In genomic region chr12:89181157-89181561, GRCm38 (mm10) we compare ENCODE assay signal across 14 mouse cellular contexts.
DNase-seq lines count a peak whose midpoint lies in the region; ATAC-seq and TF ChIP-seq lines count a peak whose summit lies in the region.
"Had no signal": no experiment of that assay in that cellular context is flagged by ENCODE, and none has a peak within 500 bp of the region (broad histone marks: within the 10 kb centered on the region; RNA-seq: fewer than 3 reads in every experiment).

No protein-coding gene starts in this region.

- no peaks in the 10 kb centered on the region for H3K9me3 ChIP-seq in hindbrain, embryonic 11.5 days (ENCODE audit: control insufficient read depth, low read length)
- no peaks in the 10 kb centered on the region for H3K9me3 ChIP-seq in midbrain, postnatal 0 days (ENCODE audit: low read length)
- H3K9me3 ChIP-seq: heart, embryonic 13.5 days had no signal

- no peak overlapping the region for H3K4me3 ChIP-seq in hindbrain, embryonic 11.5 days (ENCODE audit: low read depth, low read length)
- H3K4me3 ChIP-seq in midbrain, postnatal 0 days (ENCODE audit: low read depth, low read length) = no peak overlapping the region
- no peak overlapping the region for H3K4me3 ChIP-seq in gastrocnemius, adult 2 months
- H3K4me3 ChIP-seq: heart, embryonic 13.5 days; myocyte had no signal

- intact Hi-C loops in gastrocnemius, adult 2 months (cut with DNase I) = no loop called here

- peak; percentile 76 for ATAC-seq in hindbrain, embryonic 11.5 days (ENCODE audit: low FRiP score)
- ATAC-seq in midbrain, postnatal 0 days (ENCODE audit: low FRiP score) = no peak

- H3K4me1 ChIP-seq in hindbrain, embryonic 11.5 days (replicated peaks; ENCODE audit: control insufficient read depth, insufficient read depth, low read length) = no peaks in the 10 kb centered on the region
- 0 out of 2 replicates have a peak, but pooled peaks cover 3% of the 10 kb centered on the region for H3K4me1 ChIP-seq in midbrain, postnatal 0 days (ENCODE audit: insufficient read depth, low read length)
- H3K4me1 ChIP-seq: heart, embryonic 13.5 days had no signal

- no peaks in the 10 kb centered on the region for H3K36me3 ChIP-seq in hindbrain, embryonic 11.5 days (ENCODE audit: control insufficient read depth, insufficient read depth, low read length)
- H3K36me3 ChIP-seq in midbrain, postnatal 0 days (ENCODE audit: insufficient read depth, low read length) = no peaks in the 10 kb centered on the region
- H3K36me3 ChIP-seq: heart, embryonic 13.5 days had no signal

- H3K27me3 ChIP-seq in hindbrain, embryonic 11.5 days (ENCODE audit: control insufficient read depth, insufficient read depth, low read length) = no peaks in the 10 kb centered on the region
- H3K27me3 ChIP-seq in midbrain, postnatal 0 days (ENCODE audit: insufficient read depth, low read length) = no peaks in the 10 kb centered on the region
- H3K27me3 ChIP-seq: heart, embryonic 13.5 days had no signal

- no peak for TF ChIP-seq CTCF in midbrain, postnatal 0 days (IDR thresholded peaks at IDR 0.05)
- TF ChIP-seq CTCF in gastrocnemius, adult 2 months (IDR thresholded peaks at IDR 0.05) = no peak

- 20% methylated on average over 2 of the region's 2 CpGs for WGBS in hindbrain, embryonic 11.5 days
- 25% methylated on average over 2 of the region's 2 CpGs for WGBS in midbrain, postnatal 0 days

- peak; percentile 82 for DNase-seq in R1 (ENCODE audit: low read depth, low spot score)
- peak; percentile 58 for DNase-seq in embryo, embryonic 10 days (ENCODE audit: low spot score)
- DNase-seq in hindbrain, embryonic 11.5 days (ENCODE audit: low spot score) = peak; percentile 43
- DNase-seq in midbrain, postnatal 0 days (ENCODE audit: low spot score) = peak; percentile 21
- DNase-seq in natural killer cell, adult 2 months (ENCODE audit: low spot score in 2 of 2) = no peak
- no peak for DNase-seq in urinary bladder, postnatal 14 days (ENCODE audit: low spot score)
- DNase-seq in gastrocnemius, adult 2 months = no peak
- DNase-seq: adrenal gland, postnatal 25 days; cerebellum, adult 9-10 months; kidney, adult 18-20 months; lung, embryonic 14.5 days; thymus, postnatal 25 days had no signal

- H3K9ac ChIP-seq in hindbrain, embryonic 11.5 days (ENCODE audit: low read depth, low read length) = no peak overlapping the region
- H3K9ac ChIP-seq in midbrain, postnatal 0 days (replicated peaks; ENCODE audit: low read length, poor library complexity, severe bottlenecking) = no peak overlapping the region
- H3K9ac ChIP-seq: heart, embryonic 13.5 days; lung, embryonic 14.5 days had no signal

- peak overlapping the region; percentile 3; the same call in 1 of the 2 replicates for H3K27ac ChIP-seq in hindbrain, embryonic 11.5 days (ENCODE audit: low read depth, low read length)
- H3K27ac ChIP-seq in midbrain, postnatal 0 days (ENCODE audit: low read depth, low read length) = no peak overlapping the region
- no peak overlapping the region for H3K27ac ChIP-seq in gastrocnemius, adult 2 months
- H3K27ac ChIP-seq: heart, embryonic 13.5 days had no signal

- H3K4me2 ChIP-seq in hindbrain, embryonic 11.5 days (replicated peaks; ENCODE audit: low read depth, low read length) = no peak overlapping the region
- H3K4me2 ChIP-seq in midbrain, postnatal 0 days (ENCODE audit: low read depth, low read length, poor library complexity, severe bottlenecking) = no peak overlapping the region
- H3K4me2 ChIP-seq: heart, embryonic 13.5 days; lung, embryonic 14.5 days had no signal

Comparison
In these comparisons a context has a peak if more than half of its experiments do, and no peak if none do; other contexts are left out.
1. DNase-seq: peak in R1 (single experiment), embryo, embryonic 10 days (single experiment), hindbrain, embryonic 11.5 days (single experiment) and midbrain, postnatal 0 days (single experiment); none in natural killer cell, adult 2 months (0 of 2), urinary bladder, postnatal 14 days (single experiment) and gastrocnemius, adult 2 months (single experiment).